Mouse (Mus musculus) adrenal gland, postnatal 36 days (tissue): ENCODE data around the gene Rps2. TPM values are rescaled to one million over a fixed set of nuclear protein-coding genes. Genes with fewer than 3 reads are reported as not detected.

ENCODE experiments used
- DNase-seq, 2 experiments: peaks; one replicate each; pipeline ENCODE4 v3.0.0; 2021; ENCODE audit warnings: mixed read lengths in 1 of 2
- total RNA-seq, 2 experiments: library from RNA; stranded (reverse); gene quantifications; 2 replicates each; pipeline ENCODE4 v1.2.3; 2021

Gene Rps2
- total RNA-seq, 2 experiments from 2014 or later: 720 to 747 TPM

GRCm38 (mm10) chr17:24732233-24732935, 14.5 kb downstream of the Rps2 start:
- no peak for DNase-seq

GRCm38 (mm10) chr17:24733434-24734050, 15.6 kb downstream of the Rps2 start:
- no peak for DNase-seq

GRCm38 (mm10) chr17:24734513-24734912, 16.6 kb downstream of the Rps2 start:
- no peak for DNase-seq

GRCm38 (mm10) chr17:24735446-24735845, 17.5 kb downstream of the Rps2 start:
- no peak for DNase-seq

GRCm38 (mm10) chr17:24736330-24737051, 18.6 kb downstream of the Rps2 start, which contains the start of gene Msrb1:
TSS of gene Msrb1 (plus strand) at chr17:24736642.
- peak; percentile 97 to 98 for DNase-seq

GRCm38 (mm10) chr17:24737135-24737810, 19.4 kb downstream of the Rps2 start:
- DNase-seq: no peak

- no peak for DNase-seq
Observed at GRCm38 (mm10) chr17:24738238-24738637, 20.3 kb downstream of the Rps2 start.

GRCm38 (mm10) chr17:24739926-24740325, 22.0 kb downstream of the Rps2 start:
- DNase-seq: no peak

GRCm38 (mm10) chr17:24742307-24742706, 24.4 kb downstream of the Rps2 start:
- DNase-seq: peak in 1 of 2 experiments; percentile 21

- DNase-seq: no peak
Observed at GRCm38 (mm10) chr17:24743896-24744295, 26.0 kb downstream of the Rps2 start.

- DNase-seq: no peak
Observed at GRCm38 (mm10) chr17:24744381-24744780, 26.5 kb downstream of the Rps2 start.

- DNase-seq: peak; percentile 85 to 86
Observed at GRCm38 (mm10) chr17:24745526-24746497, 27.9 kb downstream of the Rps2 start.

- DNase-seq: no peak
Observed at GRCm38 (mm10) chr17:24746986-24747385, 29.1 kb downstream of the Rps2 start.

GRCm38 (mm10) chr17:24751528-24751927, 33.6 kb downstream of the Rps2 start:
- no peak for DNase-seq

- peak; percentile 41 to 50 for DNase-seq
Observed at GRCm38 (mm10) chr17:24752415-24753394, 34.8 kb downstream of the Rps2 start, which contains the start of gene Hs3st6. TSS of gene Hs3st6 (plus strand) at chr17:24752988.

GRCm38 (mm10) chr17:24757394-24757793, 39.5 kb downstream of the Rps2 start:
- no peak for DNase-seq

GRCm38 (mm10) chr17:24761121-24761520, 43.2 kb downstream of the Rps2 start:
- DNase-seq: no peak

GRCm38 (mm10) chr17:24765016-24765905, 47.3 kb downstream of the Rps2 start:
- DNase-seq: no peak
